19 mouse cellular contexts compared by ENCODE assay signal in the genomic region with DNA sequence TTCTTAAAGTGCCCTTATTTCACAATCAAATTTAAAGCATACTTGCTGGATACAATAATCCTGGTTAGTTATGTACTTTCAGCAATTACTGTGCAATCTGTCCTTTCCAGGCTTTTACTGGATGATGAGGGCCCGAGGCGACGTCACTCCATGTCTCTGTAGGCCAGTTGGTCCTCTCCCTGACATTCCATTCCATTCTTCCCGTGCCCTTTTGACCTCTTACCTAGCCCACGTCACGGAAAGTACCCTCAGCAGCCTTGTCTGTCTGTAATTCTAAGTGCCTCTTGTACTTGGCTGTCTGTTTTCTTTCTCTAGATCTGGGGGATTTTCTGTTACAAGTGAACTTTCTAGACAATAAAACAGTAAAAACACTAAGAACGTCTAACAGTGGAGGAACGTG. TPM values are rescaled to one million over a fixed set of nuclear protein-coding genes. Genes with fewer than 3 reads are reported as not detected.
DNase-seq lines count a peak whose midpoint lies in the region; ATAC-seq and TF ChIP-seq lines count a peak whose summit lies in the region.
"Had no signal": no experiment of that assay in that cellular context is flagged by ENCODE, and none has a peak within 500 bp of the region (broad histone marks: within the 10 kb centered on the region; RNA-seq: fewer than 3 reads in every experiment).

No protein-coding gene starts in this region.

- peaks cover 4% of the 10 kb centered on the region; the same call in 1 of the 2 replicates for H3K4me1 ChIP-seq in lung, postnatal 0 days (ENCODE audit: insufficient read depth, low read depth, low read length)
- peaks cover 8% of the 10 kb centered on the region for H3K4me1 ChIP-seq in hindbrain, embryonic 12.5 days
- H3K4me1 ChIP-seq: intestine, embryonic 15.5 days had no signal

- 43% methylated on average over 8 of the region's 8 CpGs for WGBS in lung, postnatal 0 days
- 57% methylated on average over 8 of the region's 8 CpGs for WGBS in hindbrain, embryonic 12.5 days

- no peak overlapping the region for H3K4me2 ChIP-seq in lung, postnatal 0 days (replicated peaks; ENCODE audit: low read depth, low read length)
- no peak overlapping the region for H3K4me2 ChIP-seq in hindbrain, embryonic 12.5 days (replicated peaks)
- H3K4me2 ChIP-seq: embryonic facial prominence, embryonic 12.5 days; forebrain, embryonic 15.5 days; heart, embryonic 13.5 days; hindbrain, embryonic 14.5 days; intestine, embryonic 15.5 days had no signal

- peak; percentile 13; the same call in 1 of the 2 replicates for ATAC-seq in lung, postnatal 0 days
- ATAC-seq in hindbrain, embryonic 12.5 days (ENCODE audit: low FRiP score), result no peak
- ATAC-seq: forebrain, embryonic 15.5 days; intestine, embryonic 15.5 days had no signal

- H3K27ac ChIP-seq in lung, postnatal 0 days (ENCODE audit: low read length), result no peak overlapping the region
- H3K27ac ChIP-seq in hindbrain, embryonic 12.5 days, result no peak overlapping the region
- H3K27ac ChIP-seq: embryonic facial prominence, embryonic 12.5 days; forebrain, embryonic 15.5 days; heart, adult 2 months; heart, embryonic 13.5 days; hindbrain, embryonic 14.5 days; intestine, embryonic 15.5 days had no signal

- DNase-seq in heart, adult 11 months, result peak; percentile 71
- DNase-seq in heart, adult 18-20 months, result no peak
- peak; percentile 49 for DNase-seq in lung, postnatal 0 days (ENCODE audit: low spot score)
- no peak for DNase-seq in lung, postnatal 25 days (ENCODE audit: low spot score)
- peak; percentile 55 for DNase-seq in ZHBTc4 (ENCODE audit: low read depth, low spot score)
- peak; percentile 36 for DNase-seq in mesoderm, embryonic 11.5 days (ENCODE audit: low read depth, low spot score)
- no peak for DNase-seq in left cerebral cortex, adult 11 months (ENCODE audit: low spot score)
- DNase-seq: adrenal gland, postnatal 10 days; cerebellum, adult 11 months; cerebellum, adult 8-10 months; cerebellum, postnatal 14 days; gastrocnemius, postnatal 36 days; heart, adult 2 months had no signal

- H3K4me3 ChIP-seq in lung, postnatal 0 days (ENCODE audit: low read depth, low read length), result no peak overlapping the region
- no peak overlapping the region for H3K4me3 ChIP-seq in hindbrain, embryonic 12.5 days
- H3K4me3 ChIP-seq: embryonic facial prominence, embryonic 12.5 days; forebrain, embryonic 15.5 days; heart, adult 2 months; heart, embryonic 13.5 days; intestine, embryonic 15.5 days had no signal

- TF ChIP-seq EP300 in lung, postnatal 0 days (IDR thresholded peaks at IDR 0.05), result peak; percentile 45

- no peak overlapping the region for H3K9ac ChIP-seq in lung, postnatal 0 days (replicated peaks; ENCODE audit: low read depth)
- H3K9ac ChIP-seq in hindbrain, embryonic 12.5 days, result no peak overlapping the region
- H3K9ac ChIP-seq: embryonic facial prominence, embryonic 12.5 days; forebrain, embryonic 15.5 days; heart, embryonic 13.5 days; hindbrain, embryonic 14.5 days; intestine, embryonic 15.5 days had no signal

- H3K36me3 ChIP-seq in lung, postnatal 0 days (ENCODE audit: insufficient read depth, low read length), result peaks cover under 1% of the 10 kb centered on the region; the same call in 1 of the 2 replicates
- no peaks in the 10 kb centered on the region for H3K36me3 ChIP-seq in hindbrain, embryonic 12.5 days
- H3K36me3 ChIP-seq: embryonic facial prominence, embryonic 12.5 days; forebrain, embryonic 15.5 days; intestine, embryonic 15.5 days had no signal

- no peak for TF ChIP-seq CTCF in lung, postnatal 0 days (IDR thresholded peaks at IDR 0.05)

- no peaks in the 10 kb centered on the region for H3K9me3 ChIP-seq in lung, postnatal 0 days (ENCODE audit: low read length)
- no peaks in the 10 kb centered on the region for H3K9me3 ChIP-seq in hindbrain, embryonic 12.5 days (replicated peaks)
- H3K9me3 ChIP-seq: embryonic facial prominence, embryonic 12.5 days; forebrain, embryonic 15.5 days; heart, embryonic 13.5 days; intestine, embryonic 15.5 days had no signal

- no peaks in the 10 kb centered on the region for H3K27me3 ChIP-seq in lung, postnatal 0 days (replicated peaks; ENCODE audit: insufficient read depth, low read length)
- 0 out of 2 replicates have a peak, but pooled peaks cover 2% of the 10 kb centered on the region for H3K27me3 ChIP-seq in hindbrain, embryonic 12.5 days
- H3K27me3 ChIP-seq: embryonic facial prominence, embryonic 12.5 days; forebrain, embryonic 15.5 days; heart, embryonic 13.5 days; intestine, embryonic 15.5 days had no signal

RNA-seq across cellular contexts. Expression of gene Parp4, which starts 3.6 kb away (rescaled TPM):
- 10 to 100 TPM; 31.7 to 33.3 TPM for total RNA-seq in heart, adult 18-20 months (2021)
- 10.6 and 13.1 TPM in 2 replicates for polyA plus RNA-seq in lung, postnatal 0 days (2015; fragmentation: Nextera tagmentation; extraction: Ambion mirVana)
- 1.7 and 2.2 TPM in 2 replicates for polyA plus RNA-seq in hindbrain, embryonic 12.5 days (2016; fragmentation: Nextera tagmentation; extraction: Ambion mirVana)

RNA-seq across cellular contexts. Expression of gene Cenpj, which starts 3.8 kb away (rescaled TPM):
- total RNA-seq in heart, adult 18-20 months (2021), result 1 to 10 TPM; 2.8 to 3.5 TPM
- polyA plus RNA-seq in lung, postnatal 0 days (2015; fragmentation: Nextera tagmentation; extraction: Ambion mirVana), result 3.2 and 3.6 TPM in 2 replicates
- polyA plus RNA-seq in hindbrain, embryonic 12.5 days (2016; fragmentation: Nextera tagmentation; extraction: Ambion mirVana), result 16.5 and 16.8 TPM in 2 replicates

Comparison
In these comparisons a context has a peak if more than half of its experiments do, and no peak if none do; other contexts are left out.
1. DNase-seq: peak in heart, adult 11 months (single experiment), lung, postnatal 0 days (single experiment), ZHBTc4 (single experiment) and mesoderm, embryonic 11.5 days (single experiment); none in heart, adult 18-20 months (0 of 2), lung, postnatal 25 days (single experiment) and left cerebral cortex, adult 11 months (single experiment).